Mouse (Mus musculus) cerebellum, adult 9-10 months (tissue): ENCODE measurements around the gene Zfp933.
"Not testable (repeated sequence)": the region's sequence is repeated elsewhere in the genome, so short reads cannot be mapped to it uniquely, and the experiment has no call there.

Experiments
- DNase-seq: peaks from one replicate; pipeline ENCODE4 v3.0.0; 2022

The Zfp933 gene

DNA sequence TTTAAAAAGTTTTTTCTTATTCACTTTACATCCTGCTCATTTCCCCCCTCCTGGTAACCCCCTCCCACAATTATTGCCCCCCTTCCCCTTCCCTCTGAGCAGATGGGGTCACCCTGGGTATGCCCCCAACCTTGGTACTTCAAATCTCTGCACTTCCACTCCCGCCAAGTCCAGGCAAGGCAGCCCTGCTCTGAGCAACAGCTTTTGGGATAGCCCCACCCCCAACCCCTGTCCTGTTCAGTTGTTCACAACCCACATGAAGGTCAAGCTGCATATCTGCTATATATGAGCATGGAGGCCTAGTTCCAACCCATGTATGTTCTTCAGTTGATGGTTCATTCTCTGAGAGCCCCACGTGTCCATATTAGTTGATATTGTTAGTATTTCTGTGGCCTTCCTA, 2.6 kb upstream of the Zfp933 start:
- DNase-seq: no peak

DNA sequence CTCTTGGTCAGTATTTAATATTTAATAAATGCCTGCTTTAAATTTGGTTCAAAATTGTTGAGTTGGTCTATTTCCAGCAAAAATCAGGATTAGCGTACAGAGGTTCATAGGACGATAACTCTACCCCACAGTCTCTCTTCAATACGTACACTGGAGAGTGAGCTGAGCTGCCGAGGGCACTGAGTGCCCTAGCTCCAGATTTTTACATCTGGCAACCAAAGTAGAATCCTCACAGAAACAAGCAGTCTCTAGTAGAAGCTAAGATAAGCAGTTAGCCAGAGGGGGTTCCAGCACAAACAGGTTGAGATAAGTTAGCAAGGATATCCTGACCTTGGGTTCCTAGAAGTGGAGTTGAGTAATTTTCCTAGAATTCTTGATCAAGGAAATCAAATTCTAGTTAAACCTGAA, 422 bp upstream of the Zfp933 start:
- no peak for DNase-seq

DNA sequence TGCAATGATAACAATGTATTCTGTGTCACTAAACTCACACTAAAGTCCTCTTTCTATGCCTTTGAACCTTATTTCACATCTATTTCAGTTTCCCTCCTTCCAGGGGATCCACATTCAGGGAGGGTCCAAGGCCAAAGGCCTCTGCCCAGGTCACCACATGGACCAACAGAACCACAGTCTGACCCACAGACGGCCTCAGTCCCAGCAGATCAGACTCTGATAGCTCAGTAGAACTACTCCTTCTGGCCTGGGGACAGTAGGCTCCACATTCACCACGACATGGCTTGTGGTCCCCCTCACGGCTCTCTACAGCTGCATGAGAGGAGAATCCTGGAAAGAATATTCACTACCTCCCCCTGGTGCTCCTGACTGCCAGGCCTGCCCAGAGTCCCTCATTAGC, 5.3 kb downstream of the Zfp933 start:
- no peak for DNase-seq

DNA sequence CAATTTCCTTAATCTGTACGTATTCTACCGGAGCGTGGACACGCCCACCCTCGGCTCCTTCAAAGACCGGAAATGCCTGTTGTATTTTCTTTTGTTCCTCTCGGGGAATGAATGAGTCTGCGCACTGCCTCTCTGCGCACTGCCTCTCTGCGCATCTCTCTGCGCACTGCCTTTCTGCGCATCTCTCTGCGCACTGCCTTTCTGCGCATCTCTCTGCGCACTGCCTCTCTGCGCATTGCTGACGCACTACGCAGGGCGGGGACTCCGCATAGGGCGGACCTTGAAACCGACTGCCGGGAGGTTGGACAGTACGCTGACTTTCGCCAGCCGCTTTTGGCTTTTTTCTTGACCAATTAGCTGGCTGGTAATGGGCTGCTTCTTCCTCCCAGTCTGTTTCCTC, 8.9 kb downstream of the Zfp933 start:
- DNase-seq: not testable (repeated sequence)

DNA sequence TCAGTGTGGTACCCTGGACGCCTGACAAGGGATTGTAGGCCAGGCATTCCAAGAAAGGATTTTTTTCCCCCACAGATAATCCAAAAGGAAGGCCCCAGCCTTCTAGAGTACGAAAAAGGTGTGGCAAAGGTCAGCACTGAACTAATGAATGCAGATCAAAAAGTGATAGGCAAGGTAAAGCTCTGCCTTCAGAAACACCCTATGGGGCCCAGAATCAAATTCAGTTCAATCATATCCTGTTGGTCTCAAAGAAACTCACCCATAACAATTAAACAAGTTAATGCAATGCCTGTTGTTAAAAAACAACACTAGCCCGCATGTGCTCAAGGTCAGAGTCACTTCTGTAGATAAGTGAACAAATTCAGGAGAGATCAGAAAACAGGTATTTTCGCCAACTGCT, 23.8 kb downstream of the Zfp933 start:
- DNase-seq: no peak

DNA sequence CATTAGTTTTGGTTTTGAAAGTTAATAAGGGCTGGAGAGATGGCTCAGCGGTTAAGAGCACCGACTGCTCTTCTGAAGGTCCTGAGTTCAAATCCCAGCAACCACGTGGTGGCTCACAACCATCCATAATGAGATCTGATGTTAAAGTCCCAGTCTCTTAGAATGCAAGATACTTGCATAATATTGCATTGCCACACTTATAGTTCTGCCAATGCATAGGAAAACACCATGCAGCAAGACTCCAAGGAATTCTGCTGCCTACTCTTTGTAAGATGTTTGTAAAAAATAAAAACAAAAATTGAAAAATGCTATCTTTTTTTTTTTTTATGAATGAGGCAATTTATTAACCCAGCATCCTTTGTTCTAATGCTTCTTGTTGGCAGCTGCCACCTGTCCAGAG, 26.8 kb downstream of the Zfp933 start:
- DNase-seq: not testable (repeated sequence)

DNA sequence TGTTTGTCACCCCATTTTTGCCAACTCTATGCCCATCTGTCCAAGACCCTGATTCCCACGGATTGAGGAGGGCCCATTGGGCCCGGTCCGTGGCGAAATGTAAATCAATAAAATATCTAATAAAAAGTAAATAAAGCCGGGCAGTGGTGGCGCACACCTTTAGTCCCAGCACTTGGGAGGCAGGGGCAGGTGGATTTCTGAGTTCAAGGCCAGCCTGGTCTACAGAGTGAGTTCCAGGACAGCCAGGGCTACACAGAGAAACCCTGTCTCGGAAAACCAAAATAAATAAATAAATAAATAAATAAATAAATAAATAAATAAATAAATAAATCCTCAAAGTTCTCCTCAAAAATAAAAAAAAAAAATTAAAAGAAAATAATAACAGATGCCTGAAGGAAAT, 28.5 kb downstream of the Zfp933 start:
- DNase-seq: not testable (repeated sequence)

DNA sequence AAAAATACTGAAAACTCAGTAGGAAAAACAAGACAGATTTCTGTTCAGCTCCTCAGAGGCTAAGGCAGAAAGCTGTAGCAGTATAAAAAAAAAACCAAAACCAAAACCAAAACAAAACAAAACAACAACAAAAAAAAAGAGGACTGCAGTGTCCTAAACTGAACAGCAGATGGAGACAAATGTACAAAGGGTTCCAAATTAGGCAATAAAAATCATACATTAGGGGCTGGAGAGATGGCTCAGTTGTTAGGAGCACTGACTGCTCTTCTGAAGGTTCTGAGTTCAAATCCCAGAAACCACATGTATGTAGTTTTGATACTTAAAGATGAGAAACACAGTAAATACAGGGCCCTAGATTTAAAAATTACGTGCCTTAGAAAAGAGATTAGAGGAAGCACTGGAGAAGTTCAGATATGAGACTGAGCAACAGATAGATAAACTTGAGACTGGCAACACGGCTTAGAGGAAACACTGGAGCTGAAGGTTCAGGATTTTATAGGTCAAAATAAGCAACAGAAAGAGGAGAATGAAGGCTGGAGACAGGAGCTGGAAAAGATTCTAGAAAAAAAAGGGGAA, 33.5 kb downstream of the Zfp933 start:
- no peak for DNase-seq

DNA sequence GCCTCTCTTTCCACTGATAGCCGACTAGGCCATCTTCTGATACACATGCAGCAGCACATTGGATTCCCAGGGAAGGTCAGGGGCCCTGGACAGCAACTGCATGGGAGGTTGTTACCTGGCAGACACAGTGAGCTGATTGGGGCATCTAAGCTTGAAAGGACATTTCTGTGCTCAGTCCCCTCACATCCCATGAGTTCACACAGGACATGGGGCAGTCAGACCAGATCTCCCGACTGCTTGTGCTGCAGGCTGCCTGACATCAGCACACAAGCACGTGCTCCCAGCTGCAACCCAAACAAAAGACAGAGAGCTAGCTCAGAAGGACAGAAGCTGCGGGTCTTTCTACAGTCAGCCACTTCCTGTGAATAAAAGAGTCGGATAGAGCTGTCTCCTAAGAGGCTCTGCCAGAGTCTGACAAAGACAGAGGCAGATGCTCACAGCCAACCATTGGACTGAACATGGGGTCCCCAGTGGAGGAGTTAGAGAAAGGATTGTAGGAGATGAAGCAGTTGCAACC, 34.9 kb downstream of the Zfp933 start:
- no peak for DNase-seq

DNA sequence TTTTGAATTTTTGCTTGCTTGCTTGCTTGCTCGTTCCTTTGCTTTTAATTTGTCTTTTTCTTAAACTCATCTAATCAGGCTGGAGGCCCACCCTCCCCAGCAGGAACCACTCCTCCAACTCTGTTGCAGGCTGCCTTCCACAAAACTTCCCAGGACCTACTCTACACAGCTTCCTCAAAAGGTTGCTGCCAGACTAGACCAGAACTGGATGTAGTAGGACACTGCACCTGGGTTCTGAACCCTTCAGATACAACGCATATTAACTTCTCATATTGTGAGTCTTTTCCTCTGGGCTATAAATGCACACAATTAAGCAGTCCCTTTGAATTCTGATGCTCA, 38.2 kb downstream of the Zfp933 start:
- not testable (repeated sequence) for DNase-seq

DNA sequence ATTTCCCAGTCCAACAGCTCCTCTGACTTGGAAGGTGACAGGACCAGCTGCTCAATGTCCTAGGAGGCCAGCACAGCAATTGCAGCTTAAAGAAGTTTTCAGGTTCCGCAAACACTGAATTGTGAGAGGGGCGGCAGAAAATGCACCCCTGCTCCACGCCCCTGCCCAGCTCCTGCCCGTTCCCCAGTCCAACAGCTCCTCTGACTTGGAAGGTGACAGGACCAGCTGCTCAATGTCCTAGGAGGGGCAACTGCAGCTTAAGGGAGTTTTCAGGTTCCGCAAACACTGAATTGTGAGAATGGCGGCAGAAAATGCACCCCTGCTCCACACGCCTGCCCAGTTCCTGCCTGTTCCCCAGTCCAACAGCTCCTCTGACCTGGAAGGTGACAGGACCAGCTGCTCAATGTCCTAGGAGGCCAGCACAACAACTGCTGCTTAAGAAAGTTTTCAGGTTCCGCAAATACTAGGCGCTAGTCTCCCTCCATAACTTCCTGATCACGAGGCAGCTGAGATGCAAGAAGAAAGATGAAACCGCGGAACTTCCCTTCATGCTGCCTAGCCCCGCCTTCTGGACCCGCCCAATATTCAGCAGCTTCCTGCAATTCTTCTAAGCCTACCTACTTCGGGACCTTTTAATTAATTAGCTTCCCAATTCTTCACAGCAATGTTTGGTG, 38.7 kb downstream of the Zfp933 start, which contains the start of gene Zfp984:
Gene Zfp984 (minus strand): TSS at position 497 of the 674 bp plus-strand sequence.
- DNase-seq: not testable (repeated sequence)

DNA sequence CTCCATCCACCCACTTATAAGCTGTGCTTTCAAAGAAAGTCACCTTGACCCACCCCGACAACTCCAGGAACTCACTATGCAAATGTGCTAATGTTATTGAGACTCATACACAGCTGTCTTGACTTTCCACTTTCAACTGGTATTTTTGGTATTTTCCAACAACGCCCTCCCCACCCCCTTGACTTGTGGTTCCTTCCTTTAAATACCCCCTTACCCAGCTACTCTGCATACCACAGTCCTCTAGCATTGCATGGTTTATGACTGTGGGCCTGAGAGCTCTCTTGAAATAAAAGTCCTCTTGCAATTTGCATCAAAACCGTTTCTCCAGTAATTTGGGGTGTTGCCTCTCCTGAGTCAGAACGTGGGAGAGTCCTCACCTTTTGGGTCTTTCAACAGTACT, 39.7 kb downstream of the Zfp933 start:
- not testable (repeated sequence) for DNase-seq

DNA sequence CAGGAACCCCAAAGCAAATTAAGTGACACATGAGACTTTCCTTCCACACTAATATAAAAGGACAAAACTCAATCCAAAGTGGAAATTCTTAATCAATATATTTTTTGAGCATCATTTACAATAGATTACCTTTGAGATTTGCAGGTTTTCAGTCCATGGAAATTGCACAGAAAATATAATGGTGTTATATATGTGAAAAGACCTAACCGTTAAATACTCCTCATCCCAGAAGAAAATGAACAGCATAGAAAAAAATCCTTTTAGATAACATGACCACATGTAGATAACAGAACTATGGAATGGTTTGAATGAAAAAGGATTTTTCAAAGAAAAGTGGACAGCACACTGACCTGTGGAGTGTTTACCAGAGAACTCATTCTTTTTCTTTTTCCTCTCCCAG, 52.9 kb downstream of the Zfp933 start:
- not testable (repeated sequence) for DNase-seq

DNA sequence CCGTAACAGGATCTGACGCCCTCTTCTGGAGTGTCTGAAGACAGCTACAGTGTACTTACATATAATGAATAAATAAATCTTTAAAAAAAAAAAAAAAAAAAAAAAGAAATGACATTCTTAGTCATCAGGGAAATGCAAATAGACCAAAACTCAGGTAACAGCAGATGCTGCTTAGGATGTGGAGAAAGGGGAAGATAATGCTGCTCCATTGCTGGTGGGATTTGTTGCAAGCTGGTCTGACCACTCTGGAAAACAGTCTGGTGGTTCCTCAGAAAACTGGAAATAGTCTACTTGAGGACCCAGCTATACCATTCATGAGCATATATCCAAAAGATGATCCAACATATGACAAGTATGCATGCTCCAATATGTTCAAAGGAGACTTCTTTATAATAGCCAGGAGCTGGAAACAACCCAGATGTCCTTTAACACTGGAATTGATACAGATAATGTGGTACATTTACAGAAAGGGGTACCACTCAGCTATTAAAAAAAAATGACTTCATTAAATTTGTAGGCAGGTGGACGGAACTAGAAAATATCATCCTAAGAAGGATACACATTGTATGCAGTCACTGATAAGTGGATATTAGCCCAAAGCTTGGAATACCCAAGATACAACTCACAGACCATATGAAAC, 54.0 kb downstream of the Zfp933 start:
- DNase-seq: not testable (repeated sequence)

DNA sequence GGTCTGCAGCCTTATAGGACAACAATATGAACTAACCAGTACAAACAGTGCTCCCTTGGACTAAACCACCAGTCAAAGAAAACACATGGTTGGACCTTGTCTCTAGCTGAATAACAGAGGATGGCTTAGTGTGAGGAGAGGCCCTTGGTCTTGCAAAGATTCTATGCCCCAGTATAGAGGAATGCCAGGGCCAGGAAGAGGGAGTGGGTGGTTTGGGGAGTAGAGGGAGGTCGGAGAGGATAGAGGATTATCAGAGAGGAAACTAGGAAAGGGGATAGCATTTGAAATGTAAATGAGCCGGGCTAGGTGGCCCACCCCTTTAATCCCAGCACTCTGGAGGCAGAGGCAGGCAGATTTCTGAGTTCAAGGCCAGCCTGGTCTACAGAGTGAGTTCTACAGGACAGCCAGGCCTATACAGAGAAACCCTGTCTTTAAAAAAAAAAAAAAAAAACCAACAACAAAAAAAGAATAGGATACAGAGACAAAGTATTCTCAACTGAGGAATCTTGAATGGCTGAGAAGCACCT, 54.7 kb downstream of the Zfp933 start:
- not testable (repeated sequence) for DNase-seq

DNA sequence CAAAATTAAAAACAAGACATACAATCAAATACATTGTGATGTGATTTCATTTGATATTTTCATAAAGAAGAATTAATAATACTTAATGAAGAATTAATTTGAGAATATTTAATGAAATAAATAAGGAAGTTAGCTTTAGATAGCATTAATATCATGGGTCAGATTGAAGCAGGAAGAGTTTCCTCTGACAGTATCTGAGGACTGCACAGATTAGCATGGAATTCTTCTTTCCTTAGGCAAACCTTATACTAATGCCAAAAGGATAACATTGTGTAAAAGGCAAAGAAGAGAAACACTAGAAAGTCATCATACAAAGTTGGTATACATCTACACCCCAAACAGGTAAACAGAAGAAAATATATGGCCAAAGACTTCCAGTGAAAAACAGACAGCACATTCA, 56.4 kb downstream of the Zfp933 start:
- not testable (repeated sequence) for DNase-seq
